Mouse (Mus musculus) myocyte (in vitro differentiated cells): ENCODE results near the gene Ins2.

ENCODE experiments used
- MAX ChIP-seq: IDR thresholded peaks from one replicate; pipeline ENCODE4 v1.6.1; 2011; ENCODE audit warnings: low read depth, mild to moderate bottlenecking, control low read depth
- MYOD1 ChIP-seq, 3 experiments: IDR thresholded peaks; one replicate each; pipeline ENCODE4 v1.6.1; 2011; ENCODE audit warnings: control low read depth in 2 of 3, low read depth in 2 of 3, mild to moderate bottlenecking in 2 of 3, moderate library complexity in 1 of 3; ENCODE audit not compliant: insufficient read length in 2 of 3, control insufficient read depth in 1 of 3
- POLR2A ChIP-seq: IDR thresholded peaks from one replicate; pipeline ENCODE4 v1.6.1; 2011; ENCODE audit warnings: low read depth, mild to moderate bottlenecking, control low read depth, moderate library complexity; ENCODE audit not compliant: insufficient read length
- POLR2AphosphoS2 ChIP-seq: IDR thresholded peaks from one replicate; pipeline ENCODE4 v1.6.1; 2011; ENCODE audit warnings: low read depth, control low read depth; ENCODE audit not compliant: insufficient read length
- SRF ChIP-seq: IDR thresholded peaks from one replicate; pipeline ENCODE4 v1.6.1; 2011; ENCODE audit warnings: low read depth; ENCODE audit not compliant: control insufficient read depth, insufficient read length
- USF1 ChIP-seq: IDR thresholded peaks from one replicate; pipeline ENCODE4 v1.6.1; 2011; ENCODE audit warnings: low read depth, mild to moderate bottlenecking, control low read depth, moderate library complexity

DNA sequence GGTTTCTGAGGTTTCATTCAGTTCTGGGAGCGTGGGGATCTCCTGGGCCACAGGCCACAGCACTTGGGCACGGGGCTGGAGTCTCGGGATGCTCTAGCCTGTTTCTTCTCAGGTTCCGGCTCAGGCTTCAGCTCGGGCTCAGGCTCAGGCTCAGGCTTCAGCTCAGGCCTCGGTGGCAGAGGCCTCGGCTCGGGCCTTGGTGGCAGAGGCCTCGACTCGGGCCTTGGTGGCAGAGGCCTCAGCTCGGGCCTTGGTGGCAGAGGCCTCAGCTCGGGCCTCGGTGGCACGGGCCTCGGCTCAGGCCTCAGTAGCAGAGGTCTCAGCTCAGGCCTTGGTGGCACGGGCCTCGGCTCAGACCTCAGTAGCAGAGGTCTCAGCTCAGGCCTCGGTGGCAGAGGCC is 75.7 kb downstream of the Ins2 start:
- no peak for TF ChIP-seq POLR2AphosphoS2
- no peak for TF ChIP-seq POLR2A
- no peak for TF ChIP-seq USF1
- no peak for TF ChIP-seq MAX
- TF ChIP-seq MYOD1 (IDR thresholded peaks at IDR 0.05; ENCODE audit: control insufficient read depth in 1 of 3, insufficient read length in 2 of 3, low read depth in 2 of 3), result no peak
- no peak for TF ChIP-seq SRF
